ENCODE assay signal across 8 mouse cellular contexts in the genomic region with DNA sequence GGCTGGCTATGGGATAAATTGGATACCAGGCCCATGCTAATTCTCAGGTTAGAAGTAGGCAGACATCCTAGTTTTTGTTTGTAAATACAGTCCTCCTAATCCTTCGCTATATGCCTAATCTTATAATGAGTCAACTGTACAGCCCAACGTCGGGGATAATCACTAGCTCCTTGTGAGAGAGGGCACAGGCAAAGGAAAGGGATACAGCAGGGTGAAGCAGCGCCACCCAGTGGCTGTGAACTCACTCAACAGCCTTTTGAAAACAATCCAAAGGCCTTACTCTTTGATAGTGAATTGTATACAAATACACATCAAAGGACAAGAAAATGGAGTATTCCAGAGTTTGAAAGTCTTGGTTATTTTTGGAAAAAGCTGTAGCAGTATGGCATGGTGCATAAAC. TPM values are rescaled to one million over a fixed set of nuclear protein-coding genes. Genes with fewer than 3 reads are reported as not detected.
DNase-seq lines count a peak whose midpoint lies in the region; ATAC-seq and TF ChIP-seq lines count a peak whose summit lies in the region.
"Had no signal": no experiment of that assay in that cellular context is flagged by ENCODE, and none has a peak within 500 bp of the region (broad histone marks: within the 10 kb centered on the region; RNA-seq: fewer than 3 reads in every experiment).

No protein-coding gene starts in this region.

- no peaks in the 10 kb centered on the region for H3K4me1 ChIP-seq in neural tube, embryonic 11.5 days (ENCODE audit: control insufficient read depth, insufficient read depth, low read length)
- H3K4me1 ChIP-seq in neural tube, embryonic 15.5 days, result no peaks in the 10 kb centered on the region
- H3K4me1 ChIP-seq: heart, embryonic 13.5 days had no signal

- intact Hi-C loops in gastrocnemius, adult 2 months (cut with DNase I), result loop anchor here (1.0 kb wide), 1 partner anchor 146 kb away; no protein-coding TSS in a partner anchor

- peak; percentile 32 for DNase-seq in neural tube, embryonic 11.5 days (ENCODE audit: low spot score)
- DNase-seq in Patski (ENCODE audit: low read depth, low spot score), result no peak
- peak; percentile 21 for DNase-seq in cerebellum, adult 8-10 months
- peak; percentile 54 for DNase-seq in gastrocnemius, adult 2 months
- DNase-seq in left cerebral cortex, adult 11 months (ENCODE audit: low spot score), result peak; percentile 41

- in situ Hi-C loops in Patski (cut with MboI; ENCODE audit: low pct_unique_long_range_greater_than_20kb), result loop anchor here (5.0 to 10.0 kb wide), 2 partner anchors 146 to 238 kb away; no protein-coding TSS in a partner anchor

- no peak overlapping the region for H3K27ac ChIP-seq in neural tube, embryonic 11.5 days (ENCODE audit: low read depth, low read length)
- no peak overlapping the region for H3K27ac ChIP-seq in neural tube, embryonic 15.5 days (replicated peaks)
- H3K27ac ChIP-seq in gastrocnemius, adult 2 months, result no peak overlapping the region
- H3K27ac ChIP-seq: heart, embryonic 13.5 days had no signal

- no peak for ATAC-seq in neural tube, embryonic 11.5 days (ENCODE audit: insufficient read depth, low FRiP score, low TSS enrichment)
- ATAC-seq in neural tube, embryonic 15.5 days (ENCODE audit: low FRiP score), result no peak
- ATAC-seq in Patski, result peak; percentile 65
- ATAC-seq in neutrophil, adult 5-6 weeks (ENCODE audit: extremely low read depth, insufficient number of reproducible peaks, low FRiP score, poor library complexity, severe bottlenecking), result peak; percentile 55; the same call in 1 of the 2 replicates

- H3K27me3 ChIP-seq in neural tube, embryonic 11.5 days (ENCODE audit: control insufficient read depth, insufficient read depth, low read length), result no peaks in the 10 kb centered on the region
- no peaks in the 10 kb centered on the region for H3K27me3 ChIP-seq in neural tube, embryonic 15.5 days (replicated peaks)
- no peaks in the 10 kb centered on the region for H3K27me3 ChIP-seq in Patski
- H3K27me3 ChIP-seq: heart, embryonic 13.5 days had no signal

- no peaks in the 10 kb centered on the region; the same call in 1 of the 2 replicates for H3K36me3 ChIP-seq in neural tube, embryonic 11.5 days (ENCODE audit: control insufficient read depth, insufficient read depth, low read length)
- peaks cover 34% of the 10 kb centered on the region for H3K36me3 ChIP-seq in neural tube, embryonic 15.5 days

- H3K9me3 ChIP-seq in neural tube, embryonic 11.5 days (ENCODE audit: control insufficient read depth, low read length), result no peaks in the 10 kb centered on the region
- H3K9me3 ChIP-seq in neural tube, embryonic 15.5 days (replicated peaks), result no peaks in the 10 kb centered on the region
- H3K9me3 ChIP-seq: heart, embryonic 13.5 days had no signal

- no peak overlapping the region for H3K4me2 ChIP-seq in neural tube, embryonic 11.5 days (ENCODE audit: low read depth)
- no peak overlapping the region for H3K4me2 ChIP-seq in neural tube, embryonic 15.5 days
- H3K4me2 ChIP-seq: heart, embryonic 13.5 days had no signal

- WGBS in neural tube, embryonic 11.5 days, result 58% methylated on average over 4 of the region's 4 CpGs
- WGBS in neural tube, embryonic 15.5 days, result 57% methylated on average over 4 of the region's 4 CpGs

- peak; percentile 76 for TF ChIP-seq CTCF in Patski (IDR thresholded peaks at IDR 0.05)
- peak; percentile 85 for TF ChIP-seq CTCF in gastrocnemius, adult 2 months (IDR thresholded peaks at IDR 0.05)

- POLR2A ChIA-PET in Patski (lab: Charles Lee), result no interaction called here

- no peak overlapping the region for H3K9ac ChIP-seq in neural tube, embryonic 11.5 days (ENCODE audit: low read length)
- no peak overlapping the region for H3K9ac ChIP-seq in neural tube, embryonic 15.5 days (replicated peaks)
- H3K9ac ChIP-seq: heart, embryonic 13.5 days had no signal

- CTCF ChIA-PET in Patski (lab: Charles Lee), result interaction anchor here (0.6 to 3.0 kb wide), 16 partner anchors 11 to 855 kb away, joined by 3 to 19 read pairs (median 4); no protein-coding TSS in a partner anchor

- no peak overlapping the region for H3K4me3 ChIP-seq in neural tube, embryonic 11.5 days (ENCODE audit: low read depth, low read length)
- no peak overlapping the region for H3K4me3 ChIP-seq in neural tube, embryonic 15.5 days (replicated peaks)
- H3K4me3 ChIP-seq in gastrocnemius, adult 2 months, result no peak overlapping the region
- H3K4me3 ChIP-seq: heart, embryonic 13.5 days had no signal

RNA-seq across cellular contexts. Expression of gene Yae1d1, which starts 10.0 kb away (rescaled TPM):
- polyA plus RNA-seq in neural tube, embryonic 11.5 days (2014; fragmentation: Nextera tagmentation; extraction: Ambion mirVana), result 84.2 and 87.5 TPM in 2 replicates
- 78.4 and 80.5 TPM in 2 replicates for polyA plus RNA-seq in neural tube, embryonic 15.5 days (2015; fragmentation: Nextera tagmentation; extraction: Ambion mirVana)
- 21.1 TPM for polyA plus RNA-seq in Patski (2021)
- total RNA-seq in gastrocnemius, adult 2 months (2021), result 10 to 100 TPM; 13.9 to 17.3 TPM
- total RNA-seq in neutrophil, adult 5-6 weeks (2017), result 6.8 and 9.4 TPM in 2 replicates

RNA-seq across cellular contexts. Expression of gene Rala, which starts 39.2 kb away (rescaled TPM):
- 140 and 150 TPM in 2 replicates for polyA plus RNA-seq in neural tube, embryonic 11.5 days (2014; fragmentation: Nextera tagmentation; extraction: Ambion mirVana)
- 214 and 239 TPM in 2 replicates for polyA plus RNA-seq in neural tube, embryonic 15.5 days (2015; fragmentation: Nextera tagmentation; extraction: Ambion mirVana)
- polyA plus RNA-seq in Patski (2021), result 74.0 TPM
- 10 to 100 TPM; 21.0 to 30.7 TPM for total RNA-seq in gastrocnemius, adult 2 months (2021)
- 37.8 and 38.3 TPM in 2 replicates for total RNA-seq in neutrophil, adult 5-6 weeks (2017)

Comparison
In these comparisons a context has a peak if more than half of its experiments do, and no peak if none do; other contexts are left out.
1. ATAC-seq: peak in Patski (single experiment) and neutrophil, adult 5-6 weeks (single experiment); none in neural tube, embryonic 11.5 days (single experiment) and neural tube, embryonic 15.5 days (single experiment).